Mouse (Mus musculus) brain, embryonic 14.5 days (tissue): Measurements from ENCODE around the gene Uba3.

Experiments used
- CTCF ChIP-seq: fragments of 200-500 bp; IDR thresholded peaks from 2 replicates; pipeline ENCODE4 v1.5.1; 2012; ENCODE audit warnings: inconsistent platforms, mild to moderate bottlenecking, moderate library complexity, borderline replicate concordance; ENCODE audit not compliant: insufficient read depth, insufficient read length; ENCODE audit errors: extremely low read depth
- POLR2A ChIP-seq: fragments of 200-500 bp; IDR thresholded peaks from 2 replicates; pipeline ENCODE4 v1.6.1; 2012; ENCODE audit warnings: mild to moderate bottlenecking, inconsistent platforms, borderline replicate concordance; ENCODE audit not compliant: poor library complexity, insufficient read depth, insufficient read length, severe bottlenecking; ENCODE audit errors: extremely low read depth

DNA sequence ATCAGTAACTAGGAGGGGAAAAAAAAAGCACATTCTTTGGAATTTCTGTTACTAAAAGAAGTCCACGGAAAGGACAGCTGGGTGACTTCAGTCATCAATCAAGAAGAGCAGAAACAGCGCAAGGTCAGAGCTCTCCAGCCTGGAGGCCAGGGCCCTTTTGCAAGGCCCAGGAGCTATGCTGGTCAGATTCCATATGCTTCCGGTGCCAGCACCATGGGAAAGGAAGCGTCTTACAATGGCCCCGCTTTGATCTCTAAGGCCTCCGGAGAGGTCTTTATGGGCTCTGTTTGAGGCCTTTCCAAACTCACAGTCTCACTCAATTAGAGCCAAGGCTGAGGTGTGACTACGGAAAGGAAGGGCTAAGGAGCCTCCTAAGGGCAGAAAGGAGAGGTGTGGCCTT is 61.1 kb downstream of the Uba3 start:
- no peak for TF ChIP-seq POLR2A
- no peak for TF ChIP-seq CTCF
